Mouse (Mus musculus) C2C12 (cell line): ENCODE data around the gene Tsnax.

Experiments
- CEBPB ChIP-seq: IDR thresholded peaks from one replicate; pipeline ENCODE4 v1.6.1; 2011; ENCODE audit warnings: low read depth, mild to moderate bottlenecking, control low read depth, moderate library complexity
- CTCF ChIP-seq: IDR thresholded peaks from one replicate; pipeline ENCODE4 v1.5.1; 2011; ENCODE audit not compliant: control insufficient read depth, insufficient read depth, insufficient read length
- MYOD1 ChIP-seq: IDR thresholded peaks from one replicate; pipeline ENCODE4 v1.6.1; 2011; ENCODE audit warnings: low read depth; ENCODE audit not compliant: control insufficient read depth, insufficient read length
- USF1 ChIP-seq: IDR thresholded peaks from one replicate; pipeline ENCODE4 v1.6.1; 2011; ENCODE audit warnings: low read depth, mild to moderate bottlenecking, control low read depth, moderate library complexity

- TF ChIP-seq CEBPB (no peak), CTCF (no peak), USF1 (no peak), MYOD1 (no peak)
Measured at GRCm38 (mm10) chr8:124964966-124965365, 47.8 kb upstream of the Tsnax start.
